Mouse (Mus musculus): Measurements from ENCODE around the gene Sept10. TPM values are rescaled to one million over a fixed set of nuclear protein-coding genes. Genes with fewer than 3 reads are reported as not detected.
A peak's percentile ranks its signal among the peaks of the same experiment; 100 is the strongest.

The Sept10 gene
- total RNA-seq, 1 experiment from 2014 or later = 4.8 TPM

GRCm38 (mm10) chr10:59162185-59162897 lies 59.3 kb downstream of the Sept10 start:
- ATAC-seq (replicated peaks in 1 of 2; ENCODE audit: insufficient read depth in 1 of 2, low FRiP score in 2 of 2, low TSS enrichment in 1 of 2, low read depth in 1 of 2, poor library complexity in 2 of 2, severe bottlenecking in 2 of 2) = no peak; a peak in 1 of 4 replicates

- ATAC-seq (replicated peaks in 1 of 2; ENCODE audit: insufficient read depth in 1 of 2, low FRiP score in 2 of 2, low TSS enrichment in 1 of 2, low read depth in 1 of 2, poor library complexity in 2 of 2, severe bottlenecking in 2 of 2) = 0 out of 4 replicates have a peak, but pooled peaks have one; percentile 22 to 48
Observed at GRCm38 (mm10) chr10:59158627-59159026, 63.0 kb downstream of the Sept10 start.

- no peak for ATAC-seq (replicated peaks in 1 of 2; ENCODE audit: insufficient read depth in 1 of 2, low FRiP score in 2 of 2, low TSS enrichment in 1 of 2, low read depth in 1 of 2, poor library complexity in 2 of 2, severe bottlenecking in 2 of 2)
Observed at GRCm38 (mm10) chr10:59152544-59153081, 69.0 kb downstream of the Sept10 start.

GRCm38 (mm10) chr10:59150938-59151657 lies 70.5 kb downstream of the Sept10 start:
- ATAC-seq (replicated peaks in 1 of 2; ENCODE audit: insufficient read depth in 1 of 2, low FRiP score in 2 of 2, low TSS enrichment in 1 of 2, low read depth in 1 of 2, poor library complexity in 2 of 2, severe bottlenecking in 2 of 2) = no peak

GRCm38 (mm10) chr10:59149956-59150383 lies 71.7 kb downstream of the Sept10 start:
- ATAC-seq (replicated peaks in 1 of 2; ENCODE audit: insufficient read depth in 1 of 2, low FRiP score in 2 of 2, low TSS enrichment in 1 of 2, low read depth in 1 of 2, poor library complexity in 2 of 2, severe bottlenecking in 2 of 2) = peak; percentile 89 to 94

GRCm38 (mm10) chr10:59133478-59134009 lies 88.1 kb downstream of the Sept10 start:
- no peak for ATAC-seq (replicated peaks in 1 of 2; ENCODE audit: insufficient read depth in 1 of 2, low FRiP score in 2 of 2, low TSS enrichment in 1 of 2, low read depth in 1 of 2, poor library complexity in 2 of 2, severe bottlenecking in 2 of 2)

GRCm38 (mm10) chr10:59131926-59132628 lies 89.6 kb downstream of the Sept10 start:
- ATAC-seq (replicated peaks in 1 of 2; ENCODE audit: insufficient read depth in 1 of 2, low FRiP score in 2 of 2, low TSS enrichment in 1 of 2, low read depth in 1 of 2, poor library complexity in 2 of 2, severe bottlenecking in 2 of 2) = peak; percentile 95

- no peak for ATAC-seq (replicated peaks in 1 of 2; ENCODE audit: insufficient read depth in 1 of 2, low FRiP score in 2 of 2, low TSS enrichment in 1 of 2, low read depth in 1 of 2, poor library complexity in 2 of 2, severe bottlenecking in 2 of 2)
Observed at GRCm38 (mm10) chr10:59127637-59128036, 94.0 kb downstream of the Sept10 start.

GRCm38 (mm10) chr10:59125497-59125896 lies 96.2 kb downstream of the Sept10 start:
- peak; percentile 63 for ATAC-seq (replicated peaks in 1 of 2; ENCODE audit: insufficient read depth in 1 of 2, low FRiP score in 2 of 2, low TSS enrichment in 1 of 2, low read depth in 1 of 2, poor library complexity in 2 of 2, severe bottlenecking in 2 of 2)

GRCm38 (mm10) chr10:59119811-59120210 lies 101.8 kb downstream of the Sept10 start:
- no peak for ATAC-seq (replicated peaks in 1 of 2; ENCODE audit: insufficient read depth in 1 of 2, low FRiP score in 2 of 2, low TSS enrichment in 1 of 2, low read depth in 1 of 2, poor library complexity in 2 of 2, severe bottlenecking in 2 of 2)

- no peak for ATAC-seq (replicated peaks in 1 of 2; ENCODE audit: insufficient read depth in 1 of 2, low FRiP score in 2 of 2, low TSS enrichment in 1 of 2, low read depth in 1 of 2, poor library complexity in 2 of 2, severe bottlenecking in 2 of 2)
Observed at GRCm38 (mm10) chr10:59119001-59119400, 102.6 kb downstream of the Sept10 start.

- no peak for ATAC-seq (replicated peaks in 1 of 2; ENCODE audit: insufficient read depth in 1 of 2, low FRiP score in 2 of 2, low TSS enrichment in 1 of 2, low read depth in 1 of 2, poor library complexity in 2 of 2, severe bottlenecking in 2 of 2)
Observed at GRCm38 (mm10) chr10:59117555-59117954, 104.1 kb downstream of the Sept10 start.

- no peak for ATAC-seq (replicated peaks in 1 of 2; ENCODE audit: insufficient read depth in 1 of 2, low FRiP score in 2 of 2, low TSS enrichment in 1 of 2, low read depth in 1 of 2, poor library complexity in 2 of 2, severe bottlenecking in 2 of 2)
Observed at GRCm38 (mm10) chr10:59116331-59116730, 105.3 kb downstream of the Sept10 start.

GRCm38 (mm10) chr10:59115691-59116090 lies 106.0 kb downstream of the Sept10 start:
- no peak for ATAC-seq (replicated peaks in 1 of 2; ENCODE audit: insufficient read depth in 1 of 2, low FRiP score in 2 of 2, low TSS enrichment in 1 of 2, low read depth in 1 of 2, poor library complexity in 2 of 2, severe bottlenecking in 2 of 2)

- ATAC-seq (replicated peaks in 1 of 2; ENCODE audit: insufficient read depth in 1 of 2, low FRiP score in 2 of 2, low TSS enrichment in 1 of 2, low read depth in 1 of 2, poor library complexity in 2 of 2, severe bottlenecking in 2 of 2) = no peak
Observed at GRCm38 (mm10) chr10:59114535-59115291, 106.9 kb downstream of the Sept10 start.

GRCm38 (mm10) chr10:59113386-59113785 lies 108.3 kb downstream of the Sept10 start:
- ATAC-seq (replicated peaks in 1 of 2; ENCODE audit: insufficient read depth in 1 of 2, low FRiP score in 2 of 2, low TSS enrichment in 1 of 2, low read depth in 1 of 2, poor library complexity in 2 of 2, severe bottlenecking in 2 of 2) = no peak

GRCm38 (mm10) chr10:59112755-59113154 lies 108.9 kb downstream of the Sept10 start:
- peak; percentile 81 to 88 for ATAC-seq (replicated peaks in 1 of 2; ENCODE audit: insufficient read depth in 1 of 2, low FRiP score in 2 of 2, low TSS enrichment in 1 of 2, low read depth in 1 of 2, poor library complexity in 2 of 2, severe bottlenecking in 2 of 2)

Measured in hematopoietic stem cell, adult 5-6 weeks (primary cell).